Mouse (Mus musculus): ENCODE measurements around the gene Slc9a9. TPM values are rescaled to one million over a fixed set of nuclear protein-coding genes. Genes with fewer than 3 reads are reported as not detected.

Slc9a9 gene
- total and polyA plus RNA-seq, 2 experiments from 2014 or later: 6.0 to 6.7 TPM

DNA sequence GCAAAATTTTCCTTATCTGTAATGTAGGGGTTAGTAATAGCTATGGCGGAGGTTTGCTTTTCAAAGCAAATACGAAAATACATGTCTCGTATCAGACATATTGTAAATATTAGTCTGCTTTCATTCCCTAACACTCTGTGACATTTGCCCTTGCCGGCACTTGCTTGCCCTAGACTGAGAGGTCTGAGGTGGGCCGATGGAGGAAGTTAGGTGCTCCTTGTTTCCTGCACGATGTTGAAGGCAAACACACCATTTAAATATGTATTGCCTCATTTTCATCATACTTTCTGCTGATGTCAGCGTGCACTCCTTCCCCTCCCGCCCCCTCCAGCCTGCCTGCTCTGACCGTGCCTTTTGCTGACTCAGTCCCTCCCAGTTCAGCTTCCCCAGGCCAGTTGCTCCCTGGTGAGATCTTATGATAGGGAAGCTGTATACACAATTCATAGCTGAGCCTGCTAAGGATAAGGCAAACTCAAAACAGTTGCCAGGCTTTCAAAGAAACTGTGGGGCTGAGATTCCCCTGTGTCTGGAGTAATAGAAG, 26.9 kb downstream of the Slc9a9 start:
- no peak overlapping the region for H3K9ac ChIP-seq (replicated peaks; ENCODE audit: low read length, poor library complexity, severe bottlenecking)
- H3K4me3 ChIP-seq (ENCODE audit: low read depth, low read length): no peak overlapping the region
- H3K36me3 ChIP-seq (ENCODE audit: insufficient read depth, low read length): no peaks in the 10 kb centered on the region
- 68% methylated on average over 9 of the region's 9 CpGs for WGBS
- H3K27ac ChIP-seq (ENCODE audit: low read depth, low read length): no peak overlapping the region
- no peaks in the 10 kb centered on the region for H3K4me1 ChIP-seq (ENCODE audit: insufficient read depth, low read length)
- no peaks in the 10 kb centered on the region for H3K9me3 ChIP-seq (ENCODE audit: low read length)
- ATAC-seq (ENCODE audit: low FRiP score) (no peak), DNase-seq (ENCODE audit: low spot score) (no peak)
- no peak overlapping the region for H3K4me2 ChIP-seq (ENCODE audit: low read depth, low read length, poor library complexity, severe bottlenecking)
- H3K27me3 ChIP-seq (ENCODE audit: insufficient read depth, low read length): no peaks in the 10 kb centered on the region
- TF ChIP-seq CTCF (IDR thresholded peaks at IDR 0.05): no peak

DNA sequence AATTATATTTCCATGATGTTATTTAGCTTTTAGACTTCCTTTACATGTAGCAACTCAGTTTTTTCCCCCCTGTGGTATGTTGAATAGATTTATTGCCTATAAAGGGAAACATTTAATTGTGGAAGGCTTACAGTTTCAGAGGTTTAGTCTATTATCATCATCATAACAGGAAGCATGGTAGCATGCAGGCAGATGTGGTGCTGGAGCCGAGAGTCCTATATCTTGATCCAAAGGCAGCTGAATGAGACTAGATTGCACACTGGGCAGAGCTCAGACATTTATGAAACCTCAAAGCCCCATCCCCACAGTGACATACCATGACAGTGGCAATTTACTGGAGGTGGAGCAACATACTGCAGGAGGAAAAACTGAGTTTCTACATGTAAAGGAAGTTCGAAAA, 28.5 kb downstream of the Slc9a9 start:
- no peaks in the 10 kb centered on the region for H3K4me1 ChIP-seq (ENCODE audit: insufficient read depth, low read length)
- DNase-seq (ENCODE audit: low spot score) (no peak), ATAC-seq (ENCODE audit: low FRiP score) (no peak)
- H3K36me3 ChIP-seq (ENCODE audit: insufficient read depth, low read length): no peaks in the 10 kb centered on the region
- no peak overlapping the region for H3K9ac ChIP-seq (replicated peaks; ENCODE audit: low read length, poor library complexity, severe bottlenecking)
- H3K27me3 ChIP-seq (ENCODE audit: insufficient read depth, low read length): no peaks in the 10 kb centered on the region
- H3K27ac ChIP-seq (ENCODE audit: low read depth, low read length): no peak overlapping the region
- no peaks in the 10 kb centered on the region for H3K9me3 ChIP-seq (ENCODE audit: low read length)
- no peak for TF ChIP-seq CTCF (IDR thresholded peaks at IDR 0.05)
- 84% methylated on average over 2 of the region's 2 CpGs for WGBS
- no peak overlapping the region for H3K4me3 ChIP-seq (ENCODE audit: low read depth, low read length)
- no peak overlapping the region for H3K4me2 ChIP-seq (ENCODE audit: low read depth, low read length, poor library complexity, severe bottlenecking)

GRCm38 (mm10) chr9:94700549-94700948, 30.8 kb downstream of the Slc9a9 start:
- Histone ChIP-seq H3K27ac (ENCODE audit: low read depth, low read length) (no peak overlapping the region), H3K4me3 (ENCODE audit: low read depth, low read length) (no peak overlapping the region), H3K4me1 (ENCODE audit: insufficient read depth, low read length) (no peaks in the 10 kb centered on the region), H3K36me3 (ENCODE audit: insufficient read depth, low read length) (no peaks in the 10 kb centered on the region), H3K27me3 (ENCODE audit: insufficient read depth, low read length) (no peaks in the 10 kb centered on the region), H3K9me3 (ENCODE audit: low read length) (no peaks in the 10 kb centered on the region), H3K4me2 (ENCODE audit: low read depth, low read length, poor library complexity, severe bottlenecking) (no peak overlapping the region), H3K9ac (replicated peaks; ENCODE audit: low read length, poor library complexity, severe bottlenecking) (no peak overlapping the region)
- peak; percentile 78 for TF ChIP-seq CTCF (IDR thresholded peaks at IDR 0.05)
- peak; percentile 62; the same call in 1 of the 2 replicates for ATAC-seq (ENCODE audit: low FRiP score)
- peak; percentile 79 for DNase-seq (ENCODE audit: low spot score)
- 77% methylated on average over 1 of the region's 1 CpGs for WGBS

DNA sequence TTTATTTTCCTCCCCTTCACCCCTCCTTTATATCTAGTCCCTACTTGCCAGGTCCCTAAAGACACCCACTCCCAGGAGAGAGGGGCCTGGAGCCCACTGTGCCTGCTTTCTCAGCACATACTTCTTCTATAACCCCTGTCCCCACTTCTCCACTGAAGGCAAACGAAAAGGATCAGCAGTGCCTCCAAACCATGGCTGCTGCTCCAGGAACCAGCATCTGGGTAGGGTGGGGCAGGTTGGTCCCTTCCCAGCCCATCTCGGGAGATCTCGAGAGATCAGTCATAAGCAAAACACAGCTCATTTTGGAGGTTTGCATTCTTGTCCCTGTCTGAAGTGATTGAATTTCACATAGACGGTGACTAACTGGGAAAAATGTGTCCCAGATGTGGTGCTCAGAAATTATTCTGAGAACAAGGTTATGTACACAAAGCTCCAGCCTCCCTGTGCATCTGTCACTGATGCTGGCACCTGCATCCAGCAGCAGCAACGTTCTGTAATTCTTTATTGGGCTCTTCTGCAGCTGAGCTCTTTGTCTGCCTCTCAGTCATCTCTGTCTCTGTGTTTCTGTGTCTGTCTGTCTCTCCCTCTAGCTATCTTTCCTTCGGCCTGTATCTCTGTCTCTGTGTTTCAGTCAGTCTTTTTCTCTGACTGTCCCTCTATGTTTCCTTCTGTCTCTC, 31.6 kb downstream of the Slc9a9 start:
- no peak for TF ChIP-seq CTCF (IDR thresholded peaks at IDR 0.05)
- H3K4me3 ChIP-seq (ENCODE audit: low read depth, low read length): no peak overlapping the region
- ATAC-seq (ENCODE audit: low FRiP score) (no peak), DNase-seq (ENCODE audit: low spot score) (no peak)
- no peaks in the 10 kb centered on the region for H3K36me3 ChIP-seq (ENCODE audit: insufficient read depth, low read length)
- no peaks in the 10 kb centered on the region for H3K27me3 ChIP-seq (ENCODE audit: insufficient read depth, low read length)
- H3K9me3 ChIP-seq (ENCODE audit: low read length): no peaks in the 10 kb centered on the region
- H3K27ac ChIP-seq (ENCODE audit: low read depth, low read length): no peak overlapping the region
- H3K4me1 ChIP-seq (ENCODE audit: insufficient read depth, low read length): no peaks in the 10 kb centered on the region
- no peak overlapping the region for H3K9ac ChIP-seq (replicated peaks; ENCODE audit: low read length, poor library complexity, severe bottlenecking)
- no peak overlapping the region for H3K4me2 ChIP-seq (ENCODE audit: low read depth, low read length, poor library complexity, severe bottlenecking)
- WGBS: 57% methylated on average over 6 of the region's 6 CpGs

DNA sequence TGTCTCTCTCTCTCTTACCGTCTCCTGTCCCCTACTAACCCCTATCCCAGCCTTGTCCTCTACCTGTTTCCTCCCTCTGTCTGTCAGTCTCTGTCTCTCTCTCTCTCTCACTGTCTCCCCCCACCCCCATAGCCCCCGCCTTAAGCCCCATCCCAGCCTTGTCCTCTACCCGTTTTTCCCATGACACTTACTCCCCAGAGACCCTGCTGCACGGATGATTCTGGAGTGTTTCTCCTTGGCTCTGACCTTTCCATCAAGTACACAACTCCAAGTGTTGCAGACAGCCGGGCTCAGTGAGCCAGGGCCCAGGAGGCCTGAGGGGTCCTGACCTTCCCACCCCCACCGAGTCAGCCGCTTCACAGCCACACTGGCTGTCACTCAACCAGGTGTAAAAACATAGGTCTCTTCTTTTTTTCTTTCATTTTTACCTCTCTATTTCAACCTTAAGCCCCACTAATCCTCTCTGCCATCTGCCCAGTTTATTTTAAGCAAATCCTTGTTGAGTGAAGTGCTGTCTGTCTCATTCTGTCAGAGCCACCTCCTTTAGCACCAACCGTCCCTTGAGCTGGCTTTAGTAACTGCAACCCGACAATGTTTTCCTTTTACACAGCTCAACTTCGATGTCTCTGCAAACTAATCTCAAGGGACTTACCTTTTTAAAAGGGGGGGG, 32.4 kb downstream of the Slc9a9 start:
- no peaks in the 10 kb centered on the region for H3K27me3 ChIP-seq (ENCODE audit: insufficient read depth, low read length)
- no peak overlapping the region for H3K9ac ChIP-seq (replicated peaks; ENCODE audit: low read length, poor library complexity, severe bottlenecking)
- H3K4me1 ChIP-seq (ENCODE audit: insufficient read depth, low read length): no peaks in the 10 kb centered on the region
- H3K36me3 ChIP-seq (ENCODE audit: insufficient read depth, low read length): no peaks in the 10 kb centered on the region
- no peak overlapping the region for H3K4me2 ChIP-seq (ENCODE audit: low read depth, low read length, poor library complexity, severe bottlenecking)
- H3K4me3 ChIP-seq (ENCODE audit: low read depth, low read length): no peak overlapping the region
- no peak overlapping the region for H3K27ac ChIP-seq (ENCODE audit: low read depth, low read length)
- DNase-seq (ENCODE audit: low spot score) (no peak), ATAC-seq (ENCODE audit: low FRiP score) (no peak)
- no peak for TF ChIP-seq CTCF (IDR thresholded peaks at IDR 0.05)
- H3K9me3 ChIP-seq (ENCODE audit: low read length): no peaks in the 10 kb centered on the region
- 33% methylated on average over 10 of the region's 10 CpGs for WGBS
